Mouse (Mus musculus) Muller cell, postnatal 12 days (primary cell): ENCODE measurements at regions not wholly inside any gene's neighbourhood (a gene's known extent, or its start where the extent isn't known, plus 50 kb on each side); places are given as distances from the start of the nearest gene placed in this dataset.
A peak's percentile ranks its signal among the peaks of the same experiment; 100 is the strongest.

Source experiments
- DNase-seq: peaks from one replicate; pipeline ENCODE4 v3.0.0-alpha.2; 2015; ENCODE audit errors: inconsistent ontology term

GRCm38 (mm10) chr13:53903626-53904025 is 151.9 kb downstream of the Drd1 start:
- DNase-seq: no peak

- DNase-seq: no peak
Measured at GRCm38 (mm10) chr13:53902831-53903230, 152.7 kb downstream of the Drd1 start.

- no peak for DNase-seq
Measured at GRCm38 (mm10) chr13:53900406-53901025, 155.0 kb downstream of the Drd1 start.

GRCm38 (mm10) chr13:53898351-53898750 is 157.2 kb downstream of the Drd1 start:
- no peak for DNase-seq

- no peak for DNase-seq
Measured at GRCm38 (mm10) chr13:53897176-53897575, 158.3 kb downstream of the Drd1 start.

GRCm38 (mm10) chr13:53888411-53888810 is 167.1 kb downstream of the Drd1 start:
- no peak for DNase-seq

GRCm38 (mm10) chr13:53885756-53886155 is 169.7 kb downstream of the Drd1 start:
- no peak for DNase-seq

GRCm38 (mm10) chr13:53883206-53883605 is 172.3 kb downstream of the Drd1 start:
- DNase-seq: no peak

GRCm38 (mm10) chr13:53880466-53881250 is 174.8 kb downstream of the Drd1 start:
- peak; percentile 17 for DNase-seq

GRCm38 (mm10) chr13:53875546-53875945 is 180.0 kb downstream of the Drd1 start:
- DNase-seq: no peak

- DNase-seq: no peak
Measured at GRCm38 (mm10) chr13:53865323-53865722, 190.2 kb downstream of the Drd1 start.

- no peak for DNase-seq
Measured at GRCm38 (mm10) chr13:53862336-53862735, 193.2 kb downstream of the Drd1 start.

GRCm38 (mm10) chr13:53854196-53854595 is 201.3 kb downstream of the Drd1 start:
- DNase-seq: no peak

GRCm38 (mm10) chr13:53850146-53850545 is 205.4 kb downstream of the Drd1 start:
- DNase-seq: no peak

GRCm38 (mm10) chr13:53846221-53846620 is 209.3 kb downstream of the Drd1 start:
- DNase-seq: no peak

GRCm38 (mm10) chr13:53845786-53846185 is 209.7 kb downstream of the Drd1 start:
- no peak for DNase-seq

- peak; percentile 47 for DNase-seq
Measured at GRCm38 (mm10) chr13:53825957-53826580, 229.4 kb downstream of the Drd1 start.

- peak; percentile 22 for DNase-seq
Measured at GRCm38 (mm10) chr13:53822061-53822460, 233.4 kb downstream of the Drd1 start.

- peak; percentile 87 for DNase-seq
Measured at GRCm38 (mm10) chr13:53815629-53816028, 239.9 kb downstream of the Drd1 start.

GRCm38 (mm10) chr13:53814088-53814487 is 241.4 kb downstream of the Drd1 start:
- DNase-seq: no peak

- peak; percentile 41 for DNase-seq
Measured at GRCm38 (mm10) chr13:53811862-53812261, 243.6 kb downstream of the Drd1 start.

GRCm38 (mm10) chr13:53811151-53811550 is 244.4 kb downstream of the Drd1 start:
- DNase-seq: peak; percentile 47
